Mouse (Mus musculus) thymus, adult 2 months (tissue): ENCODE results near the gene 1700020L24Rik. TPM values are rescaled to one million over a fixed set of nuclear protein-coding genes. Genes with fewer than 3 reads are reported as not detected.

Experiments
- DNase-seq: peaks from one replicate; pipeline ENCODE4 v3.0.0; 2021
- H3K27ac ChIP-seq: fragments of 200-500 bp; 2 replicates; pipeline ENCODE4 v1.5.1; 2012; ENCODE audit warnings: low read length, control low read depth; ENCODE audit not compliant: control insufficient read depth, insufficient read depth
- H3K27me3 ChIP-seq: fragments of 200-500 bp; 2 replicates; pipeline ENCODE4 v1.6.1; 2012; ENCODE audit warnings: mild to moderate bottlenecking, low read length, moderate library complexity, mixed read lengths; ENCODE audit not compliant: control insufficient read depth, insufficient read depth
- H3K36me3 ChIP-seq: fragments of 200-500 bp; 2 replicates; pipeline ENCODE4 v1.6.1; 2012; ENCODE audit warnings: mild to moderate bottlenecking, low read length, moderate library complexity; ENCODE audit not compliant: control insufficient read depth, insufficient read depth
- H3K4me1 ChIP-seq: fragments of 200-500 bp; replicated peaks from 2 replicates; pipeline ENCODE4 v1.6.1; 2012; ENCODE audit warnings: low read length; ENCODE audit not compliant: control insufficient read depth, insufficient read depth
- H3K4me3 ChIP-seq: fragments of 200-500 bp; 2 replicates; pipeline ENCODE4 v1.5.1; 2012; ENCODE audit warnings: mild to moderate bottlenecking, low read length, control low read depth, moderate library complexity; ENCODE audit not compliant: control insufficient read depth, insufficient read depth
- CTCF ChIP-seq: fragments of 200-500 bp; IDR thresholded peaks from 2 replicates; pipeline ENCODE4 v1.5.1; 2012; ENCODE audit warnings: mild to moderate bottlenecking, control low read depth, low read length, moderate library complexity, borderline replicate concordance; ENCODE audit not compliant: control insufficient read depth, poor library complexity, insufficient read depth; ENCODE audit errors: extremely low read depth
- POLR2A ChIP-seq: fragments of 200-500 bp; IDR thresholded peaks from 2 replicates; pipeline ENCODE4 v1.6.1; 2012; ENCODE audit warnings: mild to moderate bottlenecking, low read length, control low read depth, moderate library complexity; ENCODE audit not compliant: control insufficient read depth, poor library complexity, insufficient read depth; ENCODE audit errors: extremely low read depth
- WGBS: fragments of 180-500 bp; shearing (Covaris S2); methylation state at CpG from one replicate; pipeline ENCODE4 v1.1.7; 2018; 5-methylcytosine and 5-hydroxymethylcytosine counted together
- polyA plus RNA-seq: library from polyadenylated mRNA; depleted of rRNA; stranded (reverse); fragments of >200 nt; gene quantifications from 2 replicates; pipeline ENCODE4 v1.2.3, GENCODE M21; 2012; rRNA removed

The 1700020L24Rik gene
- polyA plus RNA-seq: 1.9 and 2.0 TPM in 2 replicates

- no peak for DNase-seq
- 96% methylated on average over 1 of the region's 1 CpGs for WGBS
- no peaks in the 10 kb centered on the region for H3K27me3 ChIP-seq
- TF ChIP-seq POLR2A (no peak), CTCF (no peak)
- no peak within 1 kb of the TSS for H3K27ac ChIP-seq
- no peaks in the 10 kb centered on the region for H3K36me3 ChIP-seq
- H3K4me3 ChIP-seq: no peak within 1 kb of the TSS
- no peaks in the 10 kb centered on the region for H3K4me1 ChIP-seq
Observed at GRCm38 (mm10) chr11:83437377-83437776, at the start of gene 1700020L24Rik. Gene 1700020L24Rik, plus strand, starts transcription at chr11:83437677.

- Histone ChIP-seq H3K4me3 (no peak overlapping the region), H3K36me3 (peaks cover 31% of the 10 kb centered on the region), H3K27ac (no peak overlapping the region), H3K4me1 (no peaks in the 10 kb centered on the region), H3K27me3 (no peaks in the 10 kb centered on the region)
- no peak for DNase-seq
- TF ChIP-seq CTCF: no peak
- 97% methylated on average over 4 of the region's 4 CpGs for WGBS
Observed at GRCm38 (mm10) chr11:83393062-83393461, 44.4 kb upstream of the 1700020L24Rik start.

GRCm38 (mm10) chr11:83394802-83395439, 42.6 kb upstream of the 1700020L24Rik start:
- no peak overlapping the region for H3K4me3 ChIP-seq
- no peak for TF ChIP-seq CTCF
- TF ChIP-seq POLR2A: no peak
- 91% methylated on average over 6 of the region's 6 CpGs for WGBS
- H3K4me1 ChIP-seq: no peaks in the 10 kb centered on the region
- H3K27me3 ChIP-seq: no peaks in the 10 kb centered on the region
- no peak for DNase-seq
- no peak overlapping the region for H3K27ac ChIP-seq
- H3K36me3 ChIP-seq: peaks cover 38% of the 10 kb centered on the region

GRCm38 (mm10) chr11:83397626-83398025, 39.9 kb upstream of the 1700020L24Rik start:
- WGBS: 97% methylated on average over 7 of the region's 7 CpGs
- H3K27me3 ChIP-seq: no peaks in the 10 kb centered on the region
- no peaks in the 10 kb centered on the region for H3K4me1 ChIP-seq
- no peak for DNase-seq
- H3K27ac ChIP-seq: no peak overlapping the region
- peaks cover 36% of the 10 kb centered on the region for H3K36me3 ChIP-seq
- no peak overlapping the region for H3K4me3 ChIP-seq
- no peak for TF ChIP-seq CTCF
- TF ChIP-seq POLR2A: no peak

GRCm38 (mm10) chr11:83398724-83399123, 38.8 kb upstream of the 1700020L24Rik start:
- TF ChIP-seq POLR2A: no peak
- no peak for TF ChIP-seq CTCF
- no peak overlapping the region for H3K27ac ChIP-seq
- H3K27me3 ChIP-seq: no peaks in the 10 kb centered on the region
- H3K4me1 ChIP-seq: no peaks in the 10 kb centered on the region
- WGBS: 81% methylated on average over 5 of the region's 5 CpGs
- peaks cover 46% of the 10 kb centered on the region for H3K36me3 ChIP-seq
- no peak for DNase-seq
- no peak overlapping the region for H3K4me3 ChIP-seq

- 95% methylated on average over 7 of the region's 7 CpGs for WGBS
Observed at GRCm38 (mm10) chr11:83403787-83404186, 33.7 kb upstream of the 1700020L24Rik start.

GRCm38 (mm10) chr11:83406391-83406790, 31.1 kb upstream of the 1700020L24Rik start:
- peaks cover 17% of the 10 kb centered on the region; the same call in 1 of the 2 replicates for H3K36me3 ChIP-seq
- peaks cover 3% of the 10 kb centered on the region; the same call in 1 of the 2 replicates for H3K4me1 ChIP-seq
- peaks cover 7% of the 10 kb centered on the region; the same call in 1 of the 2 replicates for H3K27me3 ChIP-seq
- no peak overlapping the region for H3K27ac ChIP-seq
- no peak for TF ChIP-seq POLR2A
- TF ChIP-seq CTCF: no peak
- DNase-seq: no peak
- no peak overlapping the region for H3K4me3 ChIP-seq
- 77% methylated on average over 3 of the region's 3 CpGs for WGBS

More at GRCm38 (mm10) chr11:83403787-83404186, 33.7 kb upstream of the 1700020L24Rik start:
- Histone ChIP-seq H3K27ac (no peak overlapping the region), H3K4me1 (no peaks in the 10 kb centered on the region), H3K27me3 (peaks cover 2% of the 10 kb centered on the region; the same call in 1 of the 2 replicates), H3K4me3 (no peak overlapping the region), H3K36me3 (peaks cover 17% of the 10 kb centered on the region; the same call in 1 of the 2 replicates)
- no peak for DNase-seq
- TF ChIP-seq CTCF (no peak), POLR2A (no peak)
